Mouse (Mus musculus) spleen, postnatal 14 days (tissue): ENCODE results near the gene Cemip2.
A peak's percentile ranks its signal among the peaks of the same experiment; 100 is the strongest.

Source experiments
- DNase-seq, 2 experiments: peaks; one replicate each; pipeline ENCODE4 v3.0.0; 2021 to 2022; ENCODE audit warnings: low spot score in 2 of 2

The Cemip2 gene

DNA sequence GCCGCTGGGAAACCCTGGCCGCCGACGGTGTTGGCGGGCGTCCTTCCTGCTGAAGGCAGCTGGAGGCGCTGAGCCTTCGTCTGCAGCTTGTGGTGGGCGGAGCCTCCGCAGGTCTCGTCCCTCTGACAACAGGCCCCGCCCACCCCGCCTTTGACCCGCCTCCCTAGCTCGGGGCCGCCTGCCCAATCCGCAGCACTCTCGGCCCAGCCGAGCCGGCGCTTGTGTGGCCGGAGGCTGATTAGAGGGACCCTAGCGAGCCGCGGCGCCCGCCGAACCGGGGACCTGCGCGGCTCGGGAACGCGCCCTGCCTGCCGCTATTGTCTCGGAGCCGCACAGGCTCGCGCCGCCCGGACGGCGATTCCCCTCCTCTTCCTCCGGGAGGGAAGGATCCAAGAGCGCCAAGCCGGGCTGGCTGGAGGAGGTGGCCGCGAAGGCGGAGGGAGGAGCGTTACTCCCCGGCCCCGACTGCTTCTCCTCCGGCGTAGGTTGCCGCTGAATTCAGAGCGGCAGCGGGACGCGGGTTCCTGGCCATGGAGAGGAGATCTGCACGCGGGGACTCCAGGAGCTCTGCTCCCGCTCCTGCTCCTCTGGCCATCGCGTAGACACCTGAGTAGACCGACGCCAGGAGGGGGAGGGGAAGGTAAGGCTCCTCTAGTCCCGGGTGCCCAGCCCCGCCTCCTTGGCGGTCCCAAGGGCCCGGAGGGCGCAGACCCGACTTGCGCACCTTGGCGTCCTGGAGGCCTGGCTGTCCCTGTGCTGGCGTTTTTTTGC lies at the start of gene Cemip2:
Gene Cemip2, plus strand, starts transcription at position 196 of the 771 bp plus-strand sequence.
- peak; percentile 93 to 95 for DNase-seq

DNA sequence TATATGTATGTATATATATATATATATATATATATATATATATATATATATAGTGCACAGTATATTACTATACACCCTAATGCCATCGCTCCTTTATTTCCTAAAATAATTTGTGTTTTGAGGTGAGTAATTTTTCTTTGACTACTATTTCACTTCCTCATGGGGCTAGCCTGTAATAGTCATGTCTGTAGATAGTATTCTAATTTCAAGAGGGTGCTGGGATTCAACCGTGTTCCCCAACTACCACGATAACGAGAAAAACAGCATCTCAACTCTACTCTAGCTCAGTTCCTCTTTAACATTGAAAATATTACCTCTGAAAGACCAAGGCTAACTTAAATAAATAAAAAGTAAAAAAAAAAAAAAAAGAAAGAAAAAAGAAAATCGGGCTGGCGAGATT lies 49.8 kb upstream of the Cemip2 start:
- DNase-seq = no peak

DNA sequence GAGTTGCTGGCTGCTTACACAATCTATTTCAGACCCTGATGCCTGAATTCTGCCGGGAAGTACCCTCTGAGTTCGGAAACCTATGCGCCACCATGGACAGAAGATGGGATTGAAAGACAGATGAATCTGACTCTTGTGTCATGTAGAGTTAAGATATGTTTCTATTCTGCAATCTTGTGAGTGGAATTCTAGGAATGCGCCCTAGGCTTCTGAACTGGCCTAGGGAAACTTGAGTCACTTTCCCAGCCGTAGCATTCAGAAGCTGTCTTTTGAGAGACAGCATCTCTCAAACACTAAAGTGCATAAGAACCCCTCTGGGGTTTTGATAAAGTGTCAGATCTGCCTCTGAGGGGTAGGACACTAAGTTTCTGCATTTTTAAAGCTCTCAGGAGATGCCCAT lies 46.3 kb upstream of the Cemip2 start:
- DNase-seq = no peak

DNA sequence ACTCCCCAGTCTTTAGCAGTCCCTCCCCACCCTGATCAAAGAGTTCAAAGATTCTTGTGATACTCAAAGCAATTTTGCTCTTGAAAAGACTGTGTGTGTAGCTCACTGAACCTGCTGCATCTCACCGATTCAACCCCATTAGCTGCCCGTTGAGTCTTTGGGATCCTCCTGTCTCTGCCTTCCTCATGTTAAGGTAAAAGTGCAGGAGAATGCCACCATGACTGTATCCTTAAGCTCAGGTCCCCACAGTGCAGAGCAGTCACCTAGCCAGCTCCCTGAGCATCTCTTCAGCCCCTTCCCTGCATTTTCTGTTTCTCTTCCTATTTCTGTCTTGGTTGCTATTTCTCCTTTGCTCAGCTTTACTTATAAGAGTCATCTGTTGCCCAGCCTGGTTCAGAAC lies 45.0 kb upstream of the Cemip2 start:
- no peak for DNase-seq

DNA sequence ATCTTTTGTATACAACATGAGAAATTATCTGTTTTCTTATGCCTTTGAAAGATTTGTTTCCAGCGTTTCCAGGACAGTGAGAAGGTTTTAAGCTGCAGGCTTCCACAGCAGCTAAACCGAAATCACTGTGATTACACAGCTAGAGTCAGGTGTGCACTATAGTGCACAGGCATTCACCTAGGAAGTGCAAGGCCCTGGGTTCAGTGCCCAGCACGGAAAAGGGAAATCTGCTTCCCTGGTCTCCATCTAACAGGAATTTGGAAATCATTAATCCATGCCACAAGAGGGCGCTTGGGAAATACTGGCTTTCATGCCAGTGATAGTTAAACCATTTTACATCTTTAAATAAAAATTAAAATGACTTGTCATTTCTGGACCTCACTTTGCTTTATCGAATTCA lies 44.0 kb upstream of the Cemip2 start:
- no peak for DNase-seq

DNA sequence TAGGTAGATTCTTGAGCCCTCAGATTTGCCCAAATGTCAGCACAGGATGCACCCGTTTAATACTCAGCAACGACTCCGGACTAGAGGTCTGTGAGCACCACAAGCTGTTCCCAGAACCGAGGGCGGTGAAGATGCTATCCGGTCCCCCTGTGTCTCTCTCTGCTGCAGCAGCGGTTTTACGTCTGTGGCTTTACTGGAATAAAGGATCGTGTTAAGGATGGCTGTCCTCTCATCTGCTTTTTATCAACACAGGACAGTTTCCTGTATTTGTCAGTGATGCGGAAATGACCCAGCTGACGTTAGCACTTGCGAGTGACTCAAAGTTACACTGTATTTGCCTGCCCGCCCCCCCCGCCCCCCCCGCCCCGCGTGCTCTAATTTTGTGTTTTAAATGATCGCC lies 40.7 kb upstream of the Cemip2 start:
- DNase-seq = no peak

DNA sequence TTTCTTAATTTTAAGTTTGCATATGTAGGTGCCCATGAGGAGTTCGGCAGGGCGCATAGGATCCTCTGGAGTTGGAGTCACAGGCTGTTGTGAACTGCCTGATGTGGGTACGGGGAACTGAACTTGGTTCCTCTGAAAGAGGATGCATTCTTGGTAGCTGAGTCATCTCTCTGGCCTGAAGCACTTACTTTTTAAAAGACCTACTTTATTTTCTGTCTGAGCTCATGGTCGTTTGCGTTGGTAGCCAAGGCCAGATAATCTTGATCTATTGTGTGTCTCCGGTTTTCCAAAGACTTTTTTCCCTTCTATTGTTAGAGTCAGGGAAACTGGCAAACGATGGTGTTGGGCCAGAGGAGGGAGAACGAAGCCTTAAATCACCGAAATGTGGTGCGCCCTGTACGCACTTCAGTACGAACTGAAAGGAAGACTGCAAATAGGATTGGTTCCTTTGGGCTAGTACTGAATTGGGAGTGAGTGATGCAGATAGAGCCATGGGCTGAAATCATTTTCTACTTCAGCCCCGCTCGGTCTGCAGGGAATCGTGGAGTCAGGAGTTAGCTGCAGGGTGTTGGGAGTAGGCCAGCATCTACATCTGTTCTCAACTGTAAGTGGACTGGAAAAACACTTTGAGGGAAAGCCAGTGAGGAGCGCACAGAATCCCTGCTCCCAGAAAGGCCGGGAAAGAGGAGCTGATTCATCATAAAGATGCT lies 40.1 kb upstream of the Cemip2 start:
- no peak for DNase-seq

DNA sequence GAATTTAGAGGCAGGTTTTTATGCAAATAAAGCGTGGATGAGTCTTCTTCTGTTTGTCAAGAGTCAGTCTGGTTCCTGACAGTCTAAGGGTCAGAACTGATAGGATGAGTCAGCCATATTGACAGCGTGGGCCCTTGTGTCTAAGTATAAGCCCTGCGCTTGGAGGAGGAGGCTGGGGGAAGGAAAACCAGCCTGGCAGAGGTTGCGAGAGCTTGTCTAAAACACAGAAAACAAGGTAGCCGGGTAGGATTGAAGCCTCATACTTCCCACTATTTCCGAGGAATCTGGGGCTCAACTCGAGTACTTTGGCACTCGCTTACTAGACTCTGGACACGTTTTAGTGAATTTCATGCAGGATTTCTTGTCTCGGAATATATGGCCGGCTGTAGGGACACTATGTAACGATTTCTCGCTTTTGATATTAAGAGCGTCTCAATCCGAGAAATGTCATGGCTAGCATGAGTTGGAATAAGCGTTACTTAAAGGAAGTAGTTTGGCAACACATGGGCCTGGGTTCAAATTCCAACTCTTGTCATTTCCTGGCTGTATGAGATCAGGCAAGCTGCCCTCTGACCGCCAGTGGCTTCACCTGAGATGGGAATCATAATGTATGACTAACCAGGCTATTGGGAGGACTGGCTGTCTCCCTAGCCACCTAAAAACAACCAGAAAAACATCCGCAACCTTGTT lies 39.4 kb upstream of the Cemip2 start:
- DNase-seq = no peak

DNA sequence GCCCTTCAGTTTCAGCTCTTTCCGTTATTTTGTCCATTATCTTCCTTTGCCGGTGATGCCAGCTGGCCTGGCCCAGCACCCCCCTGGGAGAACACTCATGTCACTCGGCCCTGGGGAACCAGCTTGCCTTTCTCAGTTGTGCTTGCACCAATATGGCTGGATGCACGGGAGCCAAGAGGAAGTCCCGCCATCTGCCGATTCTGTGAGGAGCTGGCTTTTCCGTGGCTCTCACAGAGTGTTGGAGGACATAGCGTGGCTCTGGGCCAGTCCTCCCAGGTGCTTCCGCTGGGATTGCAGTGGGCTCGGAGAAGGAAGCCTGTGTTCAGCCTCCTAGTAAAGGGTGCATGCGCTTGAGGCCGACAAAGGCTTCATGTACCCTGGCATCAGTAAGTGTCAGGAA lies 36.0 kb upstream of the Cemip2 start:
- DNase-seq = no peak

DNA sequence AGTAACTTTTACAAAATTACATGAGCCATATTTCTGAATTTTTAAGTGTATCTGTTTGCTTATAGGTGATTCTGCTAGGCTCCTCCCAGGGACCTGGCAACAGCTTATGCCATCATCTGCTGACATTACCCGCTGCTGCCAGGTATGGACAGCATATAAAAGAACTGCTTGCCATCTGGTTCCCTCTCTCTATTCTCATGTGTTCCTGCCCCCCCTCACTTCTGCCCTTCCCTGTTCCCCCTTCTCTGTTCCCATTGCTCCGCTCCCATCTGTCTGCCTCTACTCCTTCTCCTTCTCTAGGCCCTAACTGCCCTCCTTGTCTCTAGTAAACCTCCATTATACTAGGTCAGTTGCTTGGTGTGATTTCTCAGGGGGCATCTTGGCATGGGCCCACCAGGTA lies 32.6 kb upstream of the Cemip2 start:
- no peak for DNase-seq

DNA sequence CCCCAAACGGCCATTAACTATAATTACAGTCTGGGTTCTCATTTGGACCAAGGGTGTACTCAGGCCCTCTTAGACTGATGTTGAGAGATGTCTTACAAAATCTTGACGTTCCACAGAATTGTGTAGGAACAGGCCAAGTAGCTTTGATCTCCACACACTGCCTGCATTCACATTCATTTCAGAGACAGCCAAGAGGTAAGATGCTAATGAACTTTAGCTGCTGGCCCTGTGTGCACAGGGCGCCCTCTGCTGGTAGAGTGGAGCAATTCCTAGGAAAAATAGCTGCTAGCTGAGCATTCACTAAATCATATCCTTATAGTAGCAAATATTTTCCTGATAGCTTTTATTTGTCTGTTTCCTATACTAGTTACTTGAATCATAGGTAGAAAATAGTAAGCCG lies 30.8 kb upstream of the Cemip2 start:
- peak; percentile 26 to 59 for DNase-seq

DNA sequence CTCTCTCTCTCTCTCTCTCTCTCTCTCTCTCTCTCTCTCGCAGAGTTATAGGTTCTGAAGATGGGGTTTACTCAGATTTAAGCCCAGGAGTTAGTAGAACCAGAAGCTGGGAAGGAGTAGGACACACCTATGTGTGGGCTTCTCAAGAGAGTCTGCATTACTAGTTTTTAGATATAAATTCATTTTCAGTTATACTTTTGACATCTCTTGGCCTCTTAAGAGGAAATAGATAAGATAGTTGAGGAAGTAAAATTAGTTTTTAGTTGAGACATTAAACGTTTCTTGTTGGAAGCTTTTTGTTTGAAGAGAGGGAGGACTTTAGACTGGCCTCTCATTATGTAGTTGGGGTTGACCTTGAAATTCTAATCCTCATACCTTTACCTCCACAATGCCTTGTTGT lies 28.0 kb upstream of the Cemip2 start:
- no peak for DNase-seq

DNA sequence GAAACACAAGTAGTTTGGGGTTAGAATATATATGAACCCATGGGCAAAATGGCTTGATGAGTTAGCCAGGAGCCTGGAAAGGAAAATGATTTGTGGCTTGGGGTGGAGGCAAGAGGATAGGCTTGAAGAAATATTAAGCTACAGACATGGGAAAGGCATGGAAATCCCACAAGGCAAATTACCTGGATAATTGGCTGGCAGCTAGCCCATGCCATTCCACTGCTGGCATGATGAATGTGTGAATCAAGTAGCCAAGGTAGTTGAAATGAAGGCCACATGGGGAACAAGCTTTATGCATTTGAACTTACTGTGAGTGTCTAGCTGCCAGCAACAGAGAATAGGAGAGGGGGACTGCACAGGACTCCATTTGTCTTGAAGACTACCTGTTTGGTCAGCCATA lies 16.5 kb upstream of the Cemip2 start:
- no peak for DNase-seq

DNA sequence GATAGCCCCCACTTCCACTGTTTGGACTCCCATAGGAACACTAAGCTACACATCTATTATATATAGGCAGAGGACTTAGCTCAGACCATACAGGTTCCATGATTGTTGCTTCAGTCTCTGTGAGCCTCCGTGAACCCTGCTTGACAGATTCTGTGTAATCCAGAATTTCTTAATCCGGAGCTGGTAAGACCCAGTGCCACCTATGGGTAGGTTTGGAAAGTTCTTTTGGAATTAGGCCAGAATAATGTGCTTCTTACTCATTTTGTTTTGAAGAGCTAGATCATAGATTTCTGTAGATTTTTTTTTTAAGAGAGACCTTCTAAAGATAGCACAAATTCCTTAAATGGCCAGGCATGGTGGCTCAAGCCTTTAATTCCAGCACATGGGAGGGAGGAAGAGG lies 14.1 kb upstream of the Cemip2 start:
- DNase-seq = no peak

DNA sequence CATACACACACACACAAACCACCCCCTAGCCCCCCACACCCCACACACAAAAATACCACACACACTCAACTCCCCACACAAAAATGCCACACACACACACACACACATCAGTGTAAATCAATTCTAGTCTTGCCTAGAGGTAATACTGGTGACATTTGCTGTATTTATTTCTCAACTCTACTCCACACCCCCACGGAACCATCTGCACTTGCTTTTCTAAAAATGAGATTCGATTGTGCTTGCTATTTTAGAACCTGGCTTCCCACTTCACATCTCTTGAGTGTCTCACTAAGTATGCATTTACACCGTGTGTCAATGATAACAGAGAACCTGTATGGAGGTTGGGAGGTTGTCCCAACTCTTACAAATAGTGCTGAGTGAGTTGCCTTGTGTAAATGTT lies 13.4 kb upstream of the Cemip2 start:
- DNase-seq = no peak

DNA sequence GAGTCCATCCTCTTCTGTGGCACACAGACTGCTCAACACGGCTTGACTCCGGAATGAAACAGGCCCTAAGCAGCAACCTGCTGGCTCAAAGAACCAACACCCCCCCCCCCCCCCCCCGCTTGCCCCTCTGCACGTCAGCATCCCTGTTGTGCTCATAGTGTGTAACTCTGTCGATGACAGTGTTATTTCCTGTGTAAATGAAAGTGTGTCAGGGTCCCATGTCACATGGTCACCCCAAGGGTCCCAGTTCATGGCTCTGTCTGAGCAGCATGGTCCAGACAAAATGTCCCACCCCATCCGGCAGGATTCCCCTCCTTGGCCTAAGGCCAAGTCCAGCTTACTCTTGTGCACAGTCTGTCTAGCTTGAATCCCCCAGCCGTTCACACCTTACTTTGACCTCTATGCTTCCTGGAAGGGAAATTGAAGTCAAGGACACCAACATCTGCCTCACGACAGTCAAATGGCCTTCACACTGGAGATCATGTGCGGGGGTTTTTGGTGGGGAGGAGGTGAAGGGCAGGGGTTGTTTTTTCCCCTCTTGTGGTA lies 10.6 kb upstream of the Cemip2 start:
- no peak for DNase-seq

DNA sequence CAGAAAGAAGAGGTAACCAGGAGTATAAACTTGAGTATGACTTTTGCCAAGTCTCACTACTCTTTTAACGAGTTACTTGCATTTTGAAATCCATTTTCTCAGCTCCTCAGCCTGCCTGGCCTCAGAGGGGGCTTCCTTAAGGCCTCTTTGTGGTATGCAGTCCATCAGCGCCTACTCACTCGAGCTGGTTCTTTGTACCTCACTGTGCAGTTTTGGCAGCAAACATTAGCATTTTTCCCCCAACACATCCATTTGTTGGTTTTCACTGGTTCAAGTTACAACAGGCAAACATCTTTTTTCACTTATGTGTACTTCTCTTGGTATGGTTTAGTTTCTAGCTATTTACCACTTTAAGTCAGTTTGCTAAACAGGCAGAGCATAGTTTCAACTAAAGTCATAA lies 8.3 kb upstream of the Cemip2 start:
- no peak for DNase-seq

DNA sequence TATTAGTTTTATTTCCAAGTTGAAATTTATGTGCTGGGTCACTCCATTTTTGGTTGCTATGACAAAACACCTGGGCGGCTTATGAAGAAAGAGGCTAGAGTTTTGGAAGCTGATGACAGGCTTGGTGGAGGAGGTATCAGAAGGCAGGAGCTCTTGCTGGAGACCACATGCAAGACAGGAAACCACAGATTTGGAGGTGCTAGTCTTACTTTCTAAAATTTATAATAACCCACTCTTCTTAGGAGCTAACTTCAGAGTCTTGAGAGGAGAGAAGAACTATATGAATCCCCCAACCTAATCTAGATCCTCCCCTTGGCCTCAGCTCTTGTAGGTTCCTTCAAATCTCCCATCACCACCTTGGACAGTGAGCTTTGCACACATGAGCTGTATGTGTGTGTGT lies 6.6 kb upstream of the Cemip2 start:
- DNase-seq = no peak

DNA sequence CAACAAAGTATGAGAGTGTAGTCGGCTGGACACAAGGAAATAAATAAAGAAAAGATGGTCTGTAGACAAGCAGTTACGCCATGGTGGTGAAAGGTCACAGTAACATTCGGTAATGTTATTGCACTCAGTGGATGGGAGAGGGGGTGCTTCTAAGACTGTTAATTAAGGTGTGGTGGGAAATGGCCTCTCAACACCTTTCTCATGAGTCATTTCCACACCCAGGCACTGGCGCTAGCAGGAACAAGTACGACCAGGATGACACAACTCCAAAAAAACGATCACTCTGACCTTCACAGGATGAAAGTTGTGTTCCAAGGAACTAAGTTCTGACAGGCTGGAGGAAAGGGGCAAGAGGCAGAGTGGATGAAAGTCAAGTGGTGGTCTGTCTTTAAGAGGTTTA lies 4.5 kb upstream of the Cemip2 start:
- DNase-seq = no peak

DNA sequence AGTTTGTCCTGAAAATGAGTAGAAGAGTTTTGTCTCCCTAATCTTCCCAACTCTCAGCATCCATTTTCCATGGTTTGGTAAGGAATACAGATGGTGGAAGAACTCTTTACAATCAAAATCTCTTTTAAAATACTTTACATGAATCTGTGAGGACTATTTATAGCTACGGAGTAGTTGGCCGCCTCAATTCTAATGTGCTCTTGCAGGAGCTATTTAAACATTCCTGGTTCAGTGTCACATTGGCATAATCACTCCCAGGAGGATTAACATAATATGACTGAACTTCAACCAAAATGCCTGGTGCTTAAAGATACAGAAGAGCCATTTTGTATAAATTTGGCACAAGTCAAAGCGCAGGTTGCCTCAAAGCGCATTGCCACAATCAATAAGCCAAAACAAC lies 2.5 kb upstream of the Cemip2 start:
- DNase-seq = no peak

DNA sequence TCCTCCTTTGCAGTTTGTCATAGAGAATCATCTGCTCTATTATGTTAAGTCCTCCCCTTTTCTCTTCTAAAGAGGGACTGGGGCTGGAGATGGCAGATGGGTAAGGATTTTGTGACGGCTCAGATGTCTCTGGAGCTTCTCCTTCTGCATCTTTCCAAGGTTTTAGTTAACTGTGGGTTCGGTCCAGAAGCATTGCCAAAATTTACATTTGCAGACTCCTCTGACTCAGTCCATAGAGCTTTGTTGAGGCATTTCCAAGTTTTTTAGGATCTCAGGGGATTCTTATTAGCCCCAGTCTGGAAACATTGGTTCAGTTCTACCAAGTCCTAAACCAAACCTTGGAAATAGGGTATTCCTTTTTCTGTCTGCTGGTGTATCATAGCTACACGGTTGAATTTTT lies 1.5 kb upstream of the Cemip2 start:
- DNase-seq = no peak

DNA sequence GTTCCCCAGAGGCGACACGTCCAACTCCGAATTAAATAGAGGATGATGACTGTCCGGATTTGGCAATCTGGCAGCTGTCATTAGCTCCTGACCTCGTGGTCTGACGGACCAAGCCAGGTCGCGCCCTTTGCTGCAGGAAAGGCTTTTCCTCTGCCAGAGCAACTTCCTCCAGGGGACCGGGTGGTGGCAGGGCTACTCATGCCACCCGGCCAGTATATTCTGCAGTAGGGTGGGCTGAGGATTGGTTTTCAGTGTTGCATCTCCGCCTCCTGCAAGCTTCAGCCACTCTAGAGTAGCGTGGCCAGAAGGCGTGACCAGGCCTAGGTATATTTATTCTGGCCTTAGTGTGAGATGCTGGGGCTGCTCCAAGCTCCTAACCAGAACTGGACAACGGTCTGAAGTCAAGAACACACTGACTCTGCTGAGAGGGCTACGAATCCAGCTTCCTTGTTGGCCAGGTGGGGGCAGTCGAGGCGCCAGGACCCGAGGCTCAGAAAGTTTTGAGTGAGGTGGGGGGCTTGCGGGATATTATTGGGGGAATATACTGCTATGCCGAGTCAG lies 891 bp upstream of the Cemip2 start:
- DNase-seq = peak in 1 of 2 experiments; percentile 22
